Mouse (Mus musculus): ENCODE data around the gene Gm10553. TPM values are rescaled to one million over a fixed set of nuclear protein-coding genes. Genes with fewer than 3 reads are reported as not detected.
"Not testable (repeated sequence)": the region's sequence is repeated elsewhere in the genome, so short reads cannot be mapped to it uniquely, and the experiment has no call there.

Gm10553 gene
- polyA plus RNA-seq, 2 experiments = not detected

- H3K4me1 ChIP-seq (ENCODE audit: control insufficient read depth, insufficient read depth, low read length); H3K36me3 ChIP-seq (ENCODE audit: control insufficient read depth, insufficient read depth, low read length); H3K9ac ChIP-seq (ENCODE audit: low read depth, low read length, severe bottlenecking); ATAC-seq (ENCODE audit: low FRiP score, low read depth); H3K27ac ChIP-seq (replicated peaks; ENCODE audit: low read depth, low read length); H3K4me2 ChIP-seq (replicated peaks; ENCODE audit: low read depth, low read length, severe bottlenecking); H3K9me3 ChIP-seq (ENCODE audit: control insufficient read depth, low read length); H3K27me3 ChIP-seq (ENCODE audit: control insufficient read depth, insufficient read depth, low read length); DNase-seq (ENCODE audit: low spot score); H3K4me3 ChIP-seq (replicated peaks; ENCODE audit: low read length): not testable (repeated sequence)
- WGBS = 86% methylated on average over 3 of the region's 3 CpGs
Measured at GRCm38 (mm10) chr1:85114078-85114477, 14.1 kb downstream of the Gm10553 start.

- H3K36me3 ChIP-seq (ENCODE audit: control insufficient read depth, insufficient read depth, low read length); ATAC-seq (ENCODE audit: low FRiP score, low read depth); H3K4me1 ChIP-seq (ENCODE audit: control insufficient read depth, insufficient read depth, low read length); H3K9ac ChIP-seq (ENCODE audit: low read depth, low read length, severe bottlenecking); H3K4me3 ChIP-seq (replicated peaks; ENCODE audit: low read length); H3K9me3 ChIP-seq (ENCODE audit: control insufficient read depth, low read length); H3K27me3 ChIP-seq (ENCODE audit: control insufficient read depth, insufficient read depth, low read length); H3K4me2 ChIP-seq (replicated peaks; ENCODE audit: low read depth, low read length, severe bottlenecking); H3K27ac ChIP-seq (replicated peaks; ENCODE audit: low read depth, low read length); DNase-seq (ENCODE audit: low spot score): not testable (repeated sequence)
- 57% methylated on average over 6 of the region's 6 CpGs for WGBS
Measured at GRCm38 (mm10) chr1:85114666-85115402, 14.9 kb downstream of the Gm10553 start.

GRCm38 (mm10) chr1:85117537-85117936, 17.6 kb downstream of the Gm10553 start:
- H3K4me3 ChIP-seq (replicated peaks; ENCODE audit: low read length); H3K4me2 ChIP-seq (replicated peaks; ENCODE audit: low read depth, low read length, severe bottlenecking): not testable (repeated sequence)
- 58% methylated on average over 4 of the region's 6 CpGs for WGBS

GRCm38 (mm10) chr1:85118341-85118740, 18.4 kb downstream of the Gm10553 start:
- H3K4me1 ChIP-seq (ENCODE audit: control insufficient read depth, insufficient read depth, low read length); H3K4me3 ChIP-seq (replicated peaks; ENCODE audit: low read length); ATAC-seq (ENCODE audit: low FRiP score, low read depth); H3K27ac ChIP-seq (replicated peaks; ENCODE audit: low read depth, low read length); H3K9me3 ChIP-seq (ENCODE audit: control insufficient read depth, low read length); DNase-seq (ENCODE audit: low spot score); H3K36me3 ChIP-seq (ENCODE audit: control insufficient read depth, insufficient read depth, low read length); H3K27me3 ChIP-seq (ENCODE audit: control insufficient read depth, insufficient read depth, low read length); H3K4me2 ChIP-seq (replicated peaks; ENCODE audit: low read depth, low read length, severe bottlenecking); H3K9ac ChIP-seq (ENCODE audit: low read depth, low read length, severe bottlenecking): not testable (repeated sequence)
- 69% methylated on average over 5 of the region's 6 CpGs for WGBS

More at GRCm38 (mm10) chr1:85117537-85117936, 17.6 kb downstream of the Gm10553 start:
- not testable (repeated sequence) for H3K4me1 ChIP-seq (ENCODE audit: control insufficient read depth, insufficient read depth, low read length); H3K27ac ChIP-seq (replicated peaks; ENCODE audit: low read depth, low read length); H3K9me3 ChIP-seq (ENCODE audit: control insufficient read depth, low read length); H3K27me3 ChIP-seq (ENCODE audit: control insufficient read depth, insufficient read depth, low read length); ATAC-seq (ENCODE audit: low FRiP score, low read depth); H3K9ac ChIP-seq (ENCODE audit: low read depth, low read length, severe bottlenecking); DNase-seq (ENCODE audit: low spot score); H3K36me3 ChIP-seq (ENCODE audit: control insufficient read depth, insufficient read depth, low read length)

GRCm38 (mm10) chr1:85121841-85122240, 21.9 kb downstream of the Gm10553 start:
- not testable (repeated sequence) for H3K27me3 ChIP-seq (ENCODE audit: control insufficient read depth, insufficient read depth, low read length); H3K27ac ChIP-seq (replicated peaks; ENCODE audit: low read depth, low read length); H3K9ac ChIP-seq (ENCODE audit: low read depth, low read length, severe bottlenecking); H3K4me2 ChIP-seq (replicated peaks; ENCODE audit: low read depth, low read length, severe bottlenecking); H3K36me3 ChIP-seq (ENCODE audit: control insufficient read depth, insufficient read depth, low read length); DNase-seq (ENCODE audit: low spot score); H3K4me1 ChIP-seq (ENCODE audit: control insufficient read depth, insufficient read depth, low read length); H3K4me3 ChIP-seq (replicated peaks; ENCODE audit: low read length); H3K9me3 ChIP-seq (ENCODE audit: control insufficient read depth, low read length); ATAC-seq (ENCODE audit: low FRiP score, low read depth)
- 86% methylated on average over 4 of the region's 4 CpGs for WGBS

GRCm38 (mm10) chr1:85133671-85134070, 33.7 kb downstream of the Gm10553 start:
- WGBS = 91% methylated on average over 20 of the region's 22 CpGs
- H3K4me2 ChIP-seq (replicated peaks; ENCODE audit: low read depth, low read length, severe bottlenecking); H3K27ac ChIP-seq (replicated peaks; ENCODE audit: low read depth, low read length); DNase-seq (ENCODE audit: low spot score); H3K27me3 ChIP-seq (ENCODE audit: control insufficient read depth, insufficient read depth, low read length); H3K36me3 ChIP-seq (ENCODE audit: control insufficient read depth, insufficient read depth, low read length); H3K4me1 ChIP-seq (ENCODE audit: control insufficient read depth, insufficient read depth, low read length); H3K9me3 ChIP-seq (ENCODE audit: control insufficient read depth, low read length); H3K4me3 ChIP-seq (replicated peaks; ENCODE audit: low read length); ATAC-seq (ENCODE audit: low FRiP score, low read depth); H3K9ac ChIP-seq (ENCODE audit: low read depth, low read length, severe bottlenecking): not testable (repeated sequence)

Other genes starting within 250 kb of the Gm10553 start
- 0.18 and 0.20 TPM in 2 replicates for gene Slc16a14, start 165.0 kb upstream of the Gm10553 start, polyA plus RNA-seq (2012; rRNA removed)
- gene Slc16a14, start 165.0 kb upstream of the Gm10553 start, polyA plus RNA-seq (2014; fragmentation: Nextera tagmentation; extraction: Ambion mirVana) = 0.15 and 0.18 TPM in 2 replicates
- 0.04 TPM in 1 of 2 replicates, not detected in the other for gene A530032D15Rik, start 9.7 kb downstream of the Gm10553 start, polyA plus RNA-seq (2012; rRNA removed)
- not detected in 2 replicates for gene A530032D15Rik, start 9.7 kb downstream of the Gm10553 start, polyA plus RNA-seq (2014; fragmentation: Nextera tagmentation; extraction: Ambion mirVana)
- 0.09 and 0.24 TPM in 2 replicates for gene C130026I21Rik, start 170.4 kb downstream of the Gm10553 start, polyA plus RNA-seq (2012; rRNA removed)
- gene C130026I21Rik, start 170.4 kb downstream of the Gm10553 start, polyA plus RNA-seq (2014; fragmentation: Nextera tagmentation; extraction: Ambion mirVana) = not detected in 2 replicates